In genomic region chr16:35305226-35305625, GRCm38 (mm10) we compare ENCODE assay signal across 20 mouse cellular contexts.
"Had no signal": no experiment of that assay in that cellular context is flagged by ENCODE, and none has a peak within 500 bp of the region (broad histone marks: within the 10 kb centered on the region; RNA-seq: fewer than 3 reads in every experiment).

No protein-coding gene starts in this region.

- H3K9ac ChIP-seq: liver, embryonic 15.5 days; lung, embryonic 14.5 days; midbrain, embryonic 12.5 days; neural tube, embryonic 13.5 days; neural tube, embryonic 15.5 days had no signal

- H3K9me3 ChIP-seq: liver, embryonic 15.5 days; midbrain, embryonic 10.5 days; midbrain, embryonic 12.5 days; neural tube, embryonic 13.5 days; neural tube, embryonic 15.5 days had no signal

- H3K4me1 ChIP-seq: midbrain, embryonic 12.5 days; neural tube, embryonic 13.5 days; neural tube, embryonic 15.5 days had no signal

- ATAC-seq: midbrain, embryonic 16.5 days had no signal

- H3K4me2 ChIP-seq: liver, embryonic 15.5 days; lung, embryonic 14.5 days; midbrain, embryonic 12.5 days; neural tube, embryonic 13.5 days; neural tube, embryonic 15.5 days had no signal

- H3K4me3 ChIP-seq: liver, embryonic 15.5 days; midbrain, embryonic 10.5 days; midbrain, embryonic 12.5 days; myocyte; neural tube, embryonic 13.5 days; neural tube, embryonic 15.5 days had no signal

- H3K36me3 ChIP-seq: liver, embryonic 15.5 days had no signal

- H3K27ac ChIP-seq: liver, embryonic 15.5 days; midbrain, embryonic 10.5 days; midbrain, embryonic 12.5 days; neural tube, embryonic 13.5 days; neural tube, embryonic 15.5 days had no signal

- DNase-seq: lung, adult 18-20 months; lung, embryonic 14.5 days; lung, postnatal 10 days; lung, postnatal 4 days; midbrain, embryonic 14.5 days; retina, postnatal 1 day; right cerebral cortex, adult 18-20 months; right cerebral cortex, postnatal 25 days; right cerebral cortex, postnatal 4 days; spleen, adult 18-20 months; thymus, adult 18-20 months; thymus, postnatal 14 days; thymus, postnatal 36 days had no signal

- H3K27me3 ChIP-seq: liver, embryonic 15.5 days; midbrain, embryonic 12.5 days; neural tube, embryonic 13.5 days; neural tube, embryonic 15.5 days had no signal
